In the genomic region with DNA sequence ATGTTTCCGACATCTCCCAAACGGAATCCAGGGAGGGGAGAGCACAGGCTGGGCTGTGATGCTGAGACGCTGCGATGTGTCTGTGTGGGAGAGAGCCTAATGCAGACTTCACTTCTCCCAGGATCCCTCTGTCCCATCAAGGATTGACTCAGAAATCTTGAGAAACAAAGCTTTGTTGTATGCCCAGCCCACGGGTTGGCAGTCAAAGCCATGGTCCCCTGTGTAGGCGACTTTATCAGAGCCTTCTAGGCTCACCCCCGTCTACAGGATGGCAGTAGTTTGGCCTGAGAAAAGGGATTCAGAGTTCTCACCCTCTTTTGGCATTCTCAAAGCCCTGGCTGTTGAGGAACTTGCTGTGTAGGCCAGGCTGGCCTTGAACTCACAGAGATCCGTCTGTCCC, we compare ENCODE assay signal across 17 mouse cellular contexts. TPM values are rescaled to one million over a fixed set of nuclear protein-coding genes. Genes with fewer than 3 reads are reported as not detected.
A peak's percentile ranks its signal among the peaks of the same experiment; 100 is the strongest.
DNase-seq lines count a peak whose midpoint lies in the region; ATAC-seq lines count a peak whose summit lies in the region.
"Had no signal": no experiment of that assay in that cellular context is flagged by ENCODE, and none has a peak within 500 bp of the region (broad histone marks: within the 10 kb centered on the region; RNA-seq: fewer than 3 reads in every experiment).

No protein-coding gene starts in this region.

- DNase-seq in frontal cortex, postnatal 10 days (ENCODE audit: low spot score in 2 of 2) = no peak
- peak; percentile 28 for DNase-seq in right cerebral cortex, adult 18-20 months
- DNase-seq in right cerebral cortex, postnatal 14 days = no peak
- DNase-seq in fat pad, adult 2 months (ENCODE audit: extremely low read depth, low read depth, low spot score) = peak; percentile 51
- DNase-seq in gastrocnemius, adult 8-10 months (ENCODE audit: low spot score in 2 of 2) = no peak
- DNase-seq in thymus, postnatal 10 days (ENCODE audit: low spot score in 2 of 2) = no peak
- DNase-seq: adrenal gland, postnatal 25 days; cerebellum, adult 2 months; cerebellum, postnatal 14 days; gastrocnemius, postnatal 10 days; heart, postnatal 4 days; kidney, adult 18-20 months; lung, postnatal 36 days; thymus, postnatal 25 days had no signal

- ATAC-seq in frontal cortex, adult (ENCODE audit: low TSS enrichment) = peak; percentile 58; the same call in 1 of the 2 replicates
- ATAC-seq: forebrain, embryonic 15.5 days; inflammation-experienced regulatory T-cells, adult 6 months had no signal

RNA-seq across cellular contexts. Expression of gene Psmd7, which starts 9.7 kb away (rescaled TPM):
- 100 to 1,000 TPM; 151 to 170 (median 165) TPM for total RNA-seq in gastrocnemius, adult 8-10 months (2022)

Comparison
In these comparisons a context has a peak if more than half of its experiments do, and no peak if none do; other contexts are left out.
1. DNase-seq: peak in right cerebral cortex, adult 18-20 months (single experiment) and fat pad, adult 2 months (single experiment); none in frontal cortex, postnatal 10 days (0 of 2), right cerebral cortex, postnatal 14 days (single experiment), gastrocnemius, adult 8-10 months (0 of 2) and thymus, postnatal 10 days (0 of 2).